Mouse (Mus musculus): Measurements from ENCODE around the gene Il18.

DNA sequence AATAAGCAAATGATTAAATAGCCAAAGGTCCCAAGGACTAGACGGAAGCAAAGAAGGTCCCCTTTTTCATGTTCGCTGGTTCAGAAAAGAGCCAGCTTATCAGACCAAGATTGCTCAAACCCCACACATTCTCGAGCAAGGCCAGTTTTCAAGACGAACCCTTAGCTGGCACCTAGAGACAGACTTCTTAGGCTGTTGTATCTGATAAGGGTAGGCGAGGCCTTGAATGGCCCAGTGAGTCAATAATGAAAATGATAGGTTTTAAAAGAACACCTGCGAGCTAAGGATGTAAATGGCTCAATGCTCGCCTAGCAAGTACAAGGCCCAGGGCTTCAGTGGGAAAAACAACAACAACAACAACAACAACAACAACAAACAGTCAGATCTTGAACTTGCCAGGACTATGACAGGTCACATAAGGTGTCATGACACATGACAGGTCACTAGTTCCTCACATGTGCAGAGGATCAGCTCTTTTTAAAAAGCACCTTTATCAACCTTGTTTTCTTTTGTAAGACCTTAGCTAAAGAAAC, 18.0 kb upstream of the Il18 start:
- no peak for TF ChIP-seq CTCF (conservative IDR thresholded peaks at IDR 0.05; ENCODE audit: insufficient read depth, insufficient read length, low read depth, low read length)
- TF ChIP-seq POLR2A (IDR thresholded peaks at IDR 0.05; ENCODE audit: low read depth, low read length) = no peak

Measured in kidney, adult 2 months (tissue).